Mouse (Mus musculus) kidney, adult 2 months (tissue): ENCODE measurements around the gene Herc2.

Experiments
- CTCF ChIP-seq: fragments of 200-500 bp; conservative IDR thresholded peaks from 2 replicates; pipeline ENCODE4 v1.5.1; 2011; ENCODE audit warnings: low read depth, mild to moderate bottlenecking, control low read depth, low read length, moderate library complexity, mixed read lengths; ENCODE audit not compliant: insufficient read depth, insufficient read length
- POLR2A ChIP-seq: fragments of 200-500 bp; IDR thresholded peaks from one replicate; pipeline ENCODE4 v1.6.1; 2011; ENCODE audit warnings: low read depth, low read length, control low read depth

DNA sequence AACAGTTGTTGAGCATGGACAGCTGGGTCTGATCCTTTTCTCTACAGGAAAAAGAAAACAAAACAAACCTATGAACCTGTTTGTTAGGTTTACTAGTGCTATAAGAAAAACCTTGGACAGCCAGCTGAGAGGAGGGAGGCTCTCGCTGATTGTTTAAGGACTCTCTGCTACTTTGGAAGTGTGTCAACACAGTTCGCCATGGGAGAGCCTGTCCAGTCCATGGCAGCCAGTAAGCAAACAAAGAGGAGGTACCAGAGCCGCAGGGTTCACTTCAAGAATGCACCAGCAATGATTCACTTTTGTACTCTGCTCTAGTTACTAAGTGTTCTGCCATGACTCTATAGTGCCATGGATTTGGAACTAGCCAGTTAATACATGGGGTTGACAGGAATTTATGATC is 39.1 kb downstream of the Herc2 start:
- TF ChIP-seq POLR2A (no peak), CTCF (no peak)
